Mouse (Mus musculus) left cerebral cortex, postnatal 25 days (tissue): ENCODE results near the gene Erg. TPM values are rescaled to one million over a fixed set of nuclear protein-coding genes. Genes with fewer than 3 reads are reported as not detected.
A peak's percentile ranks its signal among the peaks of the same experiment; 100 is the strongest.

Experiments used
- DNase-seq, 2 experiments: peaks; one replicate each; pipeline ENCODE4 v3.0.0; 2022; ENCODE audit warnings: low spot score in 2 of 2, mixed read lengths in 1 of 2
- intact Hi-C: fragments of 180-260 bp; cut with DNase I; formaldehyde crosslinking; loops from one replicate; pipeline ENCODE4 v1.15.1; 2025
- total RNA-seq, 2 experiments: library from RNA; stranded (reverse); gene quantifications; 2 replicates each; pipeline ENCODE4 v1.2.3; 2021

Gene Erg
- total RNA-seq, 2 experiments from 2014 or later, result 4.2 to 6.4 TPM

DNA sequence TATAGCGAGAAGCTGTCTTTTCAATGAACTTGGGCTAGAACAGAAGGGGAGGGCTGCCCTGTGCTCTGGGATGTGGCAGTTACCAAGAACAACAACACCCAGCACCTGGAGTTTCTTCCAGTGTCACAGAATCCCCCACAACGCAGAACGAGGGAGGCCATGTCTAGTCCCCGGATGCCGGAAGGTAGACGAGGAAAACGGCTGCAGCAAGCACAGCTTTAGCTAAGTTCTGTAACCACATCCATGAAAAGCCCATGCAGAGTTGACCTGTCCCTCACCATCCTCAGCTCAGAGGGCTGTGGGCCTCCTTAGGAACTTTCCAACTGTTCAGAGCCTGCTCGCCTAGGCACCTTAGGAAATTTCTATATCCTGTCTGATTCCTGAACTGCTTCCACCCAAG is 130.5 kb downstream of the Erg start:
- no peak for DNase-seq
- intact Hi-C loops, result no loop called here

DNA sequence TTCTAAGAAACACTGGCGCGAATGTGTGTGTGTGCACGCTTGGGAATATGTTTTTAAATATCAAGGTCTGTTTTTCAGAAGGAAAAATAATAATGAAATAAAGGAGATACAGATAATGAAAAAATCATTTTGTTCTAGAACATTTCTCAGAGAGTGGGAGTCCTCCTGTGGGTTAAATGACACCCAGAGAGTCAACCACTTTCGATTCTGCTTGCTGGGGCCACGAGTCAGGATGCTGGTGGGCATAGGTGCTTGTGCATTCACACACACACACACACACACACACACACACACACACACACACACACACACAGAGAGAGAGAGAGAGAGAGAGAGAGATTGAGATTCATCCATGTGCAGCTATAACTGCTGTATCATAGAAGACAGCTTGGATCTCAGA is 130.9 kb downstream of the Erg start:
- intact Hi-C loops, result no loop called here
- no peak for DNase-seq

DNA sequence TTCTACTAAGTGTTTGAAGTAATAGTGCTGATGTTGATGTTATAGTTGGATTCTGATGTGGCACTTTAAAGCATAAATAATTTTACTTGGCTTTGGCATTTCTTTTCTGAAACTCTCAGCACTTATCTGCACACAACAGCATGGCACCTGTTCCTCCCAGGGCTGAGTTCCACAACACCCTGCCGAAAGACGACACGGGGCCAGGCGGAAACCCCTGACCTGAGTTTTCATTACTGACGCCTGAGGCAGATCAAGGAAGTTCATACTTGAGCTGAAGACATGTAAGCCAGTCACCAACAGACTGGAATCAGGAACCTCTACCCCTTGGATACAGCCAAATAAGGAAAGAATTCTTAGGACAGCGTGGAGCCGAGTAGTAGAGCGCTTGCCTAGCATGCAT is 134.0 kb downstream of the Erg start:
- intact Hi-C loops, result no loop called here
- DNase-seq, result no peak

DNA sequence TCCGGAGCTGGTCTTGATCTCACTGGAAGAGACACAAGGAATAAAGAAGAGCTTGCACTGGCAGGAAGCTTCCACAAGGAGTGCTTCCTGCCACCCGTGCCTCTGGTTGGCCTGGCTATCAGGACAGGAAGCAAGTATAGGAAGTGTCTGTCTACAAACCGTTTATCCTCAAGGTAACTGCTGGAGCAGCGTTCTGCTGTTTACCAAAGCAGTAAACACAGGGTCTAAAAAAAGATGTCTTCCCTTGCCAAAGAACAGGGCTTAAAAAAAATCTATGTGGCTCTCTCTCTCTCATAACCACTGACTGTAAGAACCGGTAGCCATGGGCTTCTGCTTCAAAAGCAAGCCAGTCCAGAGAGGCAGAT is 137.1 kb downstream of the Erg start:
- DNase-seq, result no peak
- intact Hi-C loops, result no loop called here

DNA sequence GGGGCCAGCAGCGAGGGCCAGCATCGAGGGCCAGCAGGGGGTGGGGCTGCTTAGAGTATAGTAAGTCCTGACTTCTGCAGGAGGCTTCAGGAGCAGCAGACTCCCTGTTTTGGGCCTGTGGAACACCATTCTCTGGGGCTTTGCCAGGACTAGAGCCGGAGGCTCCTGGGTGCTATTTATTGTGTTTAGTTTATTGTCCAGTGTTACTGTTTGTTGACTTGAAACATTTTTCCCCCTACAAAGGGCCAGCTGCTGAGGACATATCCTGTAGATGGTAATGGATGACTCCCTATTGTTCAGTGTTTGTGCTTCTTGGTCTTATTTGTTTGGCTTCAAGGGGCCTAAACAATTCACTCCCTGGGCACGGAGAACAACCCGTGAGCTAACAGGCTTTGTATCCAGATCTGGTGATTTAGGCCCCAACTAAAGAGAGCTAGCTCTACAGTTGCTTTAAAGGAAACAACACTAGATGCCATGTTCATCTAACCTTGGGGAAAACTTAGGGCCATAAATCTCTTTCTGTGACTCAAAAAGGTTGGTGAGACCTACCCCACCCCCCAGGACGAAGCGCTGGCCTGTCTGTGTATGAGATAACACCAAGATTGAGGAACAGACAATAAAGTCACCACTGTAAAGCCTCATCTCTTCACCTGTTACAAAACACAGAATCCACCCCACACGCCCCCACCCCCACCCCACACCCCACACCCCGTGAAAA is 137.6 kb downstream of the Erg start:
- intact Hi-C loops, result no loop called here

DNA sequence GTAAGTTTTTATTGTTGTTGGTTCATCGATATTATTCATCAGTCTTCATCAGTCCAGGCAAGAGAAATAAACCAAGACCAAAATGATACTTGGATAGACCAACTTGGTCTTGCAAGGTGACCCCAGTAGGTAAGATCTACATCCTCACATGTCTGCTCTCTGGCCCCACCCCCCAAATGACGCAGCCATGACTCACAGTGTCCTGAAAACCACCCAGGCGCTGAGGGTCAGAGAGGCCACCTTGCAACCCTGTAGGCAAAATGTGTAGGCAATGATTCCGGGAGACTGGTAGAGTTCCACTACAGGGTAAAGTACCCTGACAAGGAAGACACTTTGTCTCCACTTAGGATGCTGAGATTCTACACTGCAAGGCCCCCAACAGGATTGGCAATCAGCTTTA is 138.5 kb downstream of the Erg start:
- intact Hi-C loops, result no loop called here
- no peak for DNase-seq

More for the DNA sequence above, 137.6 kb downstream of the Erg start:
- no peak for DNase-seq

DNA sequence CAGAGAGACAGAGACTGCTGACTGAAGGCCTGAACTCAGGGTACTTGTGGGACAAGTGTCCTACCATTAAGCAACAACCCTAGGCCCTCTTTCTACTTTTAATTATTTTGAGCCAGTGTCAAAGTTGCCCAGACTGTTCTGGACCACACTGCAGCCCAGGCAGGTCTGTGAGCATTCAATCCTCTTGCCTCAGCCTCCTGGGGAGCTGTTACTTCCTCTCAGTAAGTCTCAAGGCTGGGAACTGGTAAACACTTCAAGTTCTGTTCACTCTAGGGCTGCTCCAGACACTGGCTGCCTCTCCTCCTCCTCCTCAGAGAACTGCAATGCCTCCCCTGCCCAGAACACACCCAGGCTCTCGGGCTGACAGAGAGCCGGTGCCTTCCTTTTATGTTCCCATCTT is 140.0 kb downstream of the Erg start:
- DNase-seq, result no peak
- intact Hi-C loops, result no loop called here

DNA sequence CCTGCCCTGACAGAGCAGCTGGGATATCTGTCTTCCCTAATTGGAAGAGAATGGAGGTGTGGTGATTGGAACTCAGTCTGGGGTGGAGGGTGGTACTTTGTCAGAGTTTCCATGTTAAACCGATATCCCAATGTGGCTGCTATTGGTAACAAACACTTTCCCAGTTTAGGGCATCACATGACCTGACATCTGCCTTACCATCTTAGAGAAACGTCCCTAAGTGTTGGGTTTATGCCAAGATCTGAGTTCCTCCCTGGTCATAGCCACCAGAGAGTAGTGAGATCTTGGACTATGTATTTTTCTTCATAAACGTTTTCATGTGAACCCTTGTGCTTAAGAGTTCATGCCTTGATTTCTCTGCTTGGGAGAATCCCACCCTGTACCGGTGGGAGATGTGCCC is 144.4 kb downstream of the Erg start:
- intact Hi-C loops, result no loop called here

DNA sequence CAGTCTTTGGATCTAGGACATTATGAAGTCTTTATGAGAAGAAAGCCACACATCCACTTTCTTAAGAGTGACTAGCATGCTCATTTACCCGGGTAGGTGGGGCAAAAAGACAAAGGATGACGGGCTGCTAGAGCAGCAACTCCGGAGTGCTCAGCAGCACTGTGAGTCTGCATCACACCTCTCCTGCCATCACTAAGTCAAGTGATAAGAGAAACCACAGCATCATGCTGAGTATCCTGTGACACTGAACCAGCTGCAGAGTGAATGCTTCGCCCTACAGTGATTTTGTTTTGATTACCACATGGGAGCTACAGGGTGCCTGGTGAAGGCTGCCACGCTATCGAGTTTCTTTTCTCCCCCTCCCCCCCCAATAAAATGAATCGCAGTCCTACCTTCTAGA is 145.2 kb downstream of the Erg start:
- intact Hi-C loops, result no loop called here

More for the DNA sequence above, 144.4 kb downstream of the Erg start:
- DNase-seq, result no peak

DNA sequence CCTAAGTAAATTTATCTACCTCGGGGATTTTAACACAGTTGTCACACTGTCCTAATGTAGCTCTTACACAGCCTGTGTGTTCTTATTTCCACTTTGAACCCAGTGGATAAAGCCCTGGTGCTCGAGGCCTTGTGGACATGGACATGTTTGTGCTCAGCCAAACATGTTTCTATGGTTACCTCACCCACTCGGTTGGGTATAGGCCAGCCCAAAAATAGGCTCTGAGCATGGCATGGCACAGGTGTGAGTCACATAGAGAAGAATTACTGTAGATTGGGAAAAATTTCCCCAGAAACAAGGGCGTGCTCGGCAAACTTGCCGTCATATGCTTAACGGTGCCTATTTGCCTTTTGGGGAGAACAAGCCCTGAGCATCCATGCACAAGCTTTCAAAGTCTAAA is 146.1 kb downstream of the Erg start:
- DNase-seq, result peak; percentile 37 to 74
- intact Hi-C loops, result no loop called here

More for the DNA sequence above, 145.2 kb downstream of the Erg start:
- DNase-seq, result no peak

DNA sequence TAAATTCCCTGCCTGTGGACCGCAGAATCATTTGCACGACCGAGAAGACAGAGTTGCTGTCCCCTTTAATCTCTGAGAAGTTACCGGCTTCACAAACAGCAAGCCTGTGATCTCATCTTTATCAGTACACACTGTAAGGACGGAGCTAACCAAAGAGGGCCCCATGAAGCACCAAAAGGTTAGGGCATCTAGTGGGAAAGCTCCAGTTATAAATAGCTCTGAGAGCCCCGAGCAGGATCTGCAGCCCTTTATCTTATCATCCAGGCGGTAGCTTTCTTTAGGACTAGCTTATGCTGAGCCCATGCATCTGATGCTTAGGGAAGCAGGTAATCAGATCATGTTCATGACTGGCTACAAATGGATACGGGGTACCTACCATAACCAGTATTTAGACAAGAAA is 146.6 kb downstream of the Erg start:
- intact Hi-C loops, result no loop called here

DNA sequence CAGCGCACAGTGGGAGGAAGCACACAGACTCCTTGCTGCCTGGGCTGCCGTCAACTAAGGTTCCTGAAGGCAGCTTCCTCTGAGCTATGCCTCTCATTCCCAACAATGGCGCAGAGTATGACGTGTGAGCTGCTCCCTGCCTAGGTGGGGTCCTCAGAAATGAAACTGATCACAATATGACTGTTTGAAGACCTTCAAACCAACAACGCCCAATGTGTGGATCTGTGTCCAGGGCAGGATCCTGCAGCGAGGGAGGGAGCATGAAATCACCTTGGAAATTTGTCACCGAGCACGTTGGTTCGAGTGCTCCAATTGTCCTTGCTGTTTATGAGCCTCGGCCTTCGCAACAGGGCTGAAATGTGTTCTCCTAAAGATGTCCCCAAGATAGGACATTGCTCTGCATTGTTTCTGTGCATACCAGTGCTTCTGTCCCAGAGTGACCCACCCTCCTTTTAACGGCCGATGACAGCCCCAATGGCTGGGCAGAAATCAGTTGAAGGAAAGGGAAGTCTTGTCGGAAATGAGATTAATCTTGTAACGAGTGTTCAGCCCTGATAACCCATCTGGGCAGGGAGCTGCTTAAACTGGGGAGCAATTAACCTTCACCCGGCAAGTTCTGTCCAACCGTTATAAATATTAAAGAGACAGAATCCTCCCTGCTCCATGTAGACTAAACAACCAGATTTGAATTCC is 147.4 kb downstream of the Erg start:
- no peak for DNase-seq
- intact Hi-C loops, result no loop called here

More for the DNA sequence above, 146.6 kb downstream of the Erg start:
- DNase-seq, result no peak

DNA sequence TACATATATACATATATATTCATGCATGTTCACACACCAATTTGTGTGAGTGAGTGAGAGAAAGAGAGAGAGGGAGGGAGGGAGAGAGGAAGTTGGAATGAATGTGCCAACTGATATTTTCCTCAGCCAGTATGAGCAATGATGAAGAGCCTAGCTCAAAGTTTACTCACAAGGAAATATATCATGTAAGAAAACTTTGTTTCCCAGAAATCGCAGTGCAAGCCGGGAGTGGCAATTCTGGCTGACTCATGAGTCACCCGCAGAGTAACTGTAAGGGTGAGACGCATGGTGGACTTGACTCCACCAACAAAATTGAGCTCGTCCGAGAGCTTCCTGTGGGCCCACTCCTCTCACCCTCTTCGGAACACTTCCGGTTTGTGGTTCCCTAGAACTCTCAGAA is 149.8 kb downstream of the Erg start:
- intact Hi-C loops, result no loop called here
- no peak for DNase-seq

DNA sequence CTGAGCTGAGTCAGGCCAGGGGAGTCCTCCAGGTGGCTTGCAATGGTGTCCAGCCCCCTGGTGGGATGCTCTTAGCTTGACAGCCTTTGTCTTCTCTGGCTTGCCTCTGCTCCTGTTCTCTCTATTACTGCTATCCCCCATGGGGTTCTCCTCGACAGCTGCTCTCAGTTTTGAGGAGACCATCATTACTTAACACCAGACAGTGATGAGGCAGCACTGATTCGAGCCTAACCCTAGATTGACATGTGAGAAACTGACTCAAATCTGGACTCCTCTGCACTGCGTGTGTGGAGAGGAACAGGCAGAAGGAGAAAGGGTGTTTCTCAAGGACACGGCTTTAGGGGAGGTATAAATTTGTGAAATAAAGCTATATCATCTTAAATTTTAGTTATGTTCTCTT is 150.3 kb downstream of the Erg start:
- intact Hi-C loops, result no loop called here
- no peak for DNase-seq

DNA sequence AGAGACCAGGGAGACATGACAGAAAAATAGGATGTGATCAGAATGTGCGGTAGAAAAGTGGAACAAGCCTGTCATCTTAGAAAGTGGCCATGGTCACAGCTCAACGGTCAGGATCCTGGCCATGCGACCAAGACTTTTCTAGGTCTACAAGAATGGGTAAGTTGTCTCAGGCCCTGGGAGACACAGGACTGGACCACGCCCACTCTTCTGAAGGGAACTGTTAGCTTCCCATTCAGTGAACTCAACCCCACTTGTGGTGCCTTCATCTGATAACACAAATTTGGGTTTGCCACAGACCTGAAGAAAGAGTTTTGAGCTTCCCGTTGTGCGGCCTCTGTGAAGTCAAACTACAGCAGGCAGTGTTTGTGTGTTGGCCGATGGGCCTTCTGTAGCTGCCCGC is 152.0 kb downstream of the Erg start:
- intact Hi-C loops, result no loop called here
- DNase-seq, result no peak

DNA sequence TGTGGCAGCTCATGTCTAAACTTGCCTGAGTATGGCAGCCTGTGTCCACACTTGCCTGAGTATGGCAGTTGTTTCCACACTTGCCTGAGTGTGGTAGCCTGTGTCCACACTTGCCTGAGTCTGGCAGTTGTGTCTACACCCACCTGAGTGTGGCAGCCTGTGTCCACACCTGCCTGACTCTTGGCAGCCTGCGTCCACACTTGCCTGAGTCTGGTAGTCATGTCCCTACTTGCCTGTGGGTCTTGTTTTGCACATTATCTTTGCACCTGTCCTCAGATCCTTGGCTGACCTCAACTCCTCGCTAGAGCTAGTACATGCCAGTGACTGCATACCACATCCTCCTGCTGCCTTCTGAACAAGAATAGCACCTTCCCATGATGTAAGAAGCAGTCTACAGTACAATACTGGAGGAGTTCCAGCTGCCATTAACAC is 153.8 kb downstream of the Erg start:
- intact Hi-C loops, result no loop called here
- DNase-seq, result no peak

DNA sequence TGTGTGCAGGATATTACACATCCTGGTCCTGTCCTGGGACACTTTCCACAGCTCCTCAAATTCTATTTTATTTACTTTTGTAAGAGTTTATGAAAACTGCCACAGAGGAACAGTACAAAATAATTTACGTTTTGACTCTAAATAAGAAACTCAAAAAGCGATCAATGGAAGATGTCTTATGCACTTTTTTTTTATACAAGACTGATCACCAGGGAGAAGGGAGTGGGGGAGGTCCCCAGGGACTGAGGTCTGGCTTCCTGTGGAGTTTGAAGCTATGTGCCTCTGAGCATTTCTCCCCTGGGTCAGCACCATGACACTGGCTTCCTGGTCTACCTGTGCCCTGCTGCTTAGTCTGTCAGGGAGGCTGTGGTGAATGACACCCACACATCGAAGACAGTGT is 156.5 kb downstream of the Erg start:
- no peak for DNase-seq
- intact Hi-C loops, result no loop called here

DNA sequence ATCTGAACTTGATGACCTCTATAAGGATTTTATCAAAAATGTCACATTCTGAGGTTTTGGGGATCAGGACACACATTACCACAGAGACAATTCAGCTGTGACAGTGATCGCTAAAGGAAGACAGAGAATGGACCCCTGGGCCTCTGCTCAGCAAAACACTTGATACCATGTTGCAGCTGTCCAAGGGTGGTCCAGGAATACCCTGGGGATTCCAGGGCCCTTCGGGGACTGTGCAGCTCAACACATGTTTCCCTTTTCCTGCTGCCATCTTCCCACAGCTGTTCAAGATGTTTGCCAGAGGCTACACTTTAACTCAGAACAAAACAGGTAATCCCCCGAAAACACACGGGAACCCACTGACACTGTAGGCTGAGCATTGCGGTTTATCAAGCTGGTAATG is 158.2 kb downstream of the Erg start:
- intact Hi-C loops, result no loop called here
- no peak for DNase-seq

DNA sequence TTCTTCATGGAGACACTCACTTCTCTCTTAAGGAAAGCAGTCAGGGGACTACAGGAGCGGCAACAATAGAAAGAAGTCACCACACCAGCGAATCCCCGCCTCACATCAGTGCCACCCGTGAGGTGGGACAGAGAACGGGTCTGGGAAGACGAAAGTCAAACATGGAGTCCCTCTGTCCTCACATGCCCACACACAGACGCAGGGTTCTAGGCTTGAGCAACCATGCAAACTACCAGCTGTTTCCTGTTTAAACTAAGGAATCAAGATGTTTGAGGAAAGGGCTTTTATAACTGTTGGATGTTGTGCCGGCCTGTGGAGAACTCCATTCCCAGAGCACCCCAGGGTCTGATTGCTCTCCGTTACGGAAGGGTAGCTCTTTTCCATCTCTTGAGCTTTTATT is 158.9 kb downstream of the Erg start:
- DNase-seq, result no peak
- intact Hi-C loops, result no loop called here

DNA sequence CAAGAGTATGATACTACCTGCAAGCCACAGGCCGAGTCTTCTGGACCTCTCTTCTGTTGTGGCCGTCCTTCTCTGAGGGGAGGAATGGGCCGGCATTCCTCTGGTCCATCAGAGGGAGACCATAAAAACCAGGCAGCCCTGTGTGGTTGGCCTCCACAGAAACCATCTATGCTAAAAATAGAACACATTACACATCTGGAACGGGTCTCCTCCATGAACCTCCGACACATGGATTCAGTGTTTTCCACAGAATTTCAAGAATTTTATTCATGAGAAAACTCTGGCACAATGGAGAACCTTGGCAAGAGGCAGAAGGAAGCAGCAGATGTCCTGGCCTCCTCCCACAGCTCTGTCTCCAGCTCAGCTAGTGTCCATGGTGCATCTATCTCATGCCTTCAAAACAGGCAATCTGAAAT is 163.7 kb downstream of the Erg start:
- peak in 1 of 2 experiments; percentile 37 for DNase-seq
- intact Hi-C loops, result no loop called here

DNA sequence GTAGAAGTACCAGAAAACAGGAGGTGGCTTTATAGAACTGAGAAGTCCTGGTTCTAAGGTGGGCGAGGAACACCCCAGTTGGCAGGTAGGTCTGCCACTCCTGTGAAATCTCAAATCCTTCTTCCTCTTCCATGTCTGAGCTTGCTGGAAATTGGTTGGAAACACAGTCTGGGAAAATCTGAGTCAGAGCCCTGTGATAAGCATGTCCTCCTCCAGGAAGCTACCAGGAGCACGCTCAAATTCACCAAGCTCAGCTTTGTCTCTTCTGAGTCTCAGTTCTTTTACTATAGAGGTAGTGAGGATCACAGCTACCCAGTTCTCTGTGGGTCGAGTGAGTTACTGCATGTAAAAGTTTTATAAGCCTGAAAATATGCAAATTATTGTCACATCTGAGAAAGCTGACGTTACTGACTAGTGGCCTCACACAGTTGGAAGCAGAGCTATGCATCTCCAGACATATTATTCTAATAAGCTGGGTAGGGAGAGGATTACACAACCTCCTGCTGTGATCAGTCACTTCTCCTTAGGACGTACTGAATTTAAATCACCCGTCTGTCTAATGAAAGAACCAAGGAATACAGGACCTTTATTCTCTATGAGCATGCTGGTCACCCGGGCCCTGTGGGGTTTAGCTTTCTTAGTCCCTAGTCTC is 165.0 kb downstream of the Erg start:
- intact Hi-C loops, result no loop called here
- peak in 1 of 2 experiments; percentile 38 for DNase-seq
